Mouse (Mus musculus) gastrocnemius, adult 2 months (tissue): Measurements from ENCODE around the gene Cyp3a41a. TPM values are rescaled to one million over a fixed set of nuclear protein-coding genes. Genes with fewer than 3 reads are reported as not detected.
"Not testable (repeated sequence)": the region's sequence is repeated elsewhere in the genome, so short reads cannot be mapped to it uniquely, and the experiment has no call there.

Experiments used
- DNase-seq: peaks from one replicate; pipeline ENCODE4 v3.0.0; 2022
- H3K27ac ChIP-seq: fragments of 200-600 bp; 2 replicates; pipeline ENCODE4 v1.8.1; 2022; ENCODE audit warnings: mild to moderate bottlenecking
- H3K4me3 ChIP-seq: fragments of 200-600 bp; 2 replicates; pipeline ENCODE4 v1.8.1; 2022; ENCODE audit warnings: mild to moderate bottlenecking, moderate library complexity
- CTCF ChIP-seq: fragments of 200-600 bp; IDR thresholded peaks from 2 replicates; pipeline ENCODE4 v1.8.1; 2022; ENCODE audit warnings: antibody characterized with exemption, mild to moderate bottlenecking, moderate library complexity
- intact Hi-C: fragments of 180-260 bp; cut with DNase I; formaldehyde crosslinking; loops from one replicate; pipeline ENCODE4 v1.15.1; 2025
- long read RNA-seq, 2 experiments: library from polyadenylated mRNA; stranded (forward); transcript quantifications; one replicate each; pipeline ENCODE4 v2.0.0; 2021
- total RNA-seq, 2 experiments: library from RNA; stranded (reverse); gene quantifications; 2 replicates each; pipeline ENCODE4 v1.2.3; 2021

Cyp3a41a gene
- not detected for total RNA-seq
- long read RNA-seq, experiment 1, result 0 reads
- long read RNA-seq, experiment 2, result 0 reads

GRCm38 (mm10) chr5:145720036-145720435 is at the start of gene Cyp3a41a:
Cyp3a41a (minus strand) TSS chr5:145720136.
- H3K27ac ChIP-seq, H3K4me3 ChIP-seq, DNase-seq, intact Hi-C loops: not testable (repeated sequence)

DNA sequence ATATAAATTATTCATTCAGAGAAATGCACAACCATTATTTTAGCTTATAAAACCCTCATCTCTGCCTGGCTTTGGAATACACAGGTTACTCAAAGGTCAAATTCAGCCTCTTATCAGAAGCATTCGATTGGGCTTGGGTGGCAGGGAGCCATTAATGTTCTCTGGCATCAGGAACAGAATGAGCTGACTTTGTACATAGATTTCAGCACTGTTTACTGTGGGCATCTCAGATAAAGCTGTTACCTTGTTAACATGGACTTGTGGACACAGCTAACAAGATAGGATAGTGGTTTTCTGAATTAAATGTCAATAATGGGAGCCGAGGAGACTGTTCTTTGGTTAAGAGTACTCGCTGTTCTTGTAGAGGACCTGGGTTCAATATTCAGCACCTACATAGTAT is 17.6 kb upstream of the Cyp3a41a start:
- H3K27ac ChIP-seq, intact Hi-C loops, DNase-seq, H3K4me3 ChIP-seq: not testable (repeated sequence)

GRCm38 (mm10) chr5:145714296-145714695 is 5.6 kb downstream of the Cyp3a41a start:
- H3K27ac ChIP-seq, DNase-seq, H3K4me3 ChIP-seq, intact Hi-C loops: not testable (repeated sequence)

GRCm38 (mm10) chr5:145707372-145707771 is 12.6 kb downstream of the Cyp3a41a start:
- H3K27ac ChIP-seq, H3K4me3 ChIP-seq, DNase-seq, intact Hi-C loops: not testable (repeated sequence)

DNA sequence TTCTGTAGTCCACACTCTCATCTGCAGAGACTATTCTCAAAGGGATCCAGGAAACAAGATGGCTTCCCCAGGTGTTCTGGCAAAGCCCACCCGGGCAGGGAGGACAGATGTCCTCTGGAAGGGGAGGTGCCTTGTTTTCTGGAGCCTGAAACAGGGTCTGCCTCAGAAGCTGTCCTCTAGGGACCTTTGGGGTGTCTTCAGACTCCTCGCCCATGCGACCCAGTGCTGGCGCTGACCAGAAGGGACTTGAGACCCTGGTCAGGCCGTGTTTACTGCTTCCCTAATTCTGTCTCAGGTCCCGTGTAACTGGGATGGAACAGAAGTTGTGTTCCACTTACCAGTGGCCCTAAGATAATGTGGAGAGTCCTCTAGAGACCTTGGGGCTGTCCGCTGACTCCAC is 57.9 kb downstream of the Cyp3a41a start:
- DNase-seq, result no peak
- H3K27ac ChIP-seq, result no peak overlapping the region
- TF ChIP-seq CTCF, result no peak
- H3K4me3 ChIP-seq, result no peak overlapping the region
- intact Hi-C loops, result no loop called here

- no peak for DNase-seq
- TF ChIP-seq CTCF, result no peak
- intact Hi-C loops, result no loop called here
- Histone ChIP-seq H3K4me3 (no peak overlapping the region), H3K27ac (no peak overlapping the region)
These were observed 72.2 kb downstream of the Cyp3a41a start for GRCm38 (mm10) chr5:145647779-145648178.

Other genes starting within 250 kb of the Cyp3a41a start
- gene Cyp3a41b, start 135.4 kb downstream of the Cyp3a41a start, total RNA-seq, result not detected
- gene Cyp3a44, start 85.7 kb upstream of the Cyp3a41a start, total RNA-seq, result not detected
- not detected for gene Cyp3a11, start 159.8 kb upstream of the Cyp3a41a start, total RNA-seq